Mouse (Mus musculus): ENCODE results near the gene AF067061. TPM values are rescaled to one million over a fixed set of nuclear protein-coding genes. Genes with fewer than 3 reads are reported as not detected.
"Not testable (repeated sequence)": the region's sequence is repeated elsewhere in the genome, so short reads cannot be mapped to it uniquely, and the experiment has no call there.

Gene AF067061
- polyA plus RNA-seq (2012; rRNA removed), result not detected in 2 replicates

GRCm38 (mm10) chr13:120262870-120263269, at the start of gene AF067061:
AF067061 (plus strand) TSS chr13:120263114.
- H3K27ac ChIP-seq (ENCODE audit: insufficient read depth, low read length); H3K4me1 ChIP-seq (ENCODE audit: control insufficient read depth, insufficient read depth, low read length); H3K4me3 ChIP-seq (ENCODE audit: insufficient read depth, low read length): not testable (repeated sequence)

GRCm38 (mm10) chr13:120215847-120216246, 47.1 kb upstream of the AF067061 start, which contains the start of gene Gm21762:
Gm21762 (minus strand) TSS chr13:120215947.
- not testable (repeated sequence) for H3K27ac ChIP-seq (ENCODE audit: insufficient read depth, low read length); H3K4me1 ChIP-seq (ENCODE audit: control insufficient read depth, insufficient read depth, low read length); H3K4me3 ChIP-seq (ENCODE audit: insufficient read depth, low read length)

GRCm38 (mm10) chr13:120220922-120221321, 42.0 kb upstream of the AF067061 start:
- H3K4me1 ChIP-seq (ENCODE audit: control insufficient read depth, insufficient read depth, low read length); H3K4me3 ChIP-seq (ENCODE audit: insufficient read depth, low read length); H3K27ac ChIP-seq (ENCODE audit: insufficient read depth, low read length): not testable (repeated sequence)

- H3K4me3 ChIP-seq (ENCODE audit: insufficient read depth, low read length); H3K4me1 ChIP-seq (ENCODE audit: control insufficient read depth, insufficient read depth, low read length); H3K27ac ChIP-seq (ENCODE audit: insufficient read depth, low read length): not testable (repeated sequence)
Observed at GRCm38 (mm10) chr13:120223012-120223659, 39.8 kb upstream of the AF067061 start.

GRCm38 (mm10) chr13:120231798-120232197, 31.1 kb upstream of the AF067061 start:
- H3K4me1 ChIP-seq (ENCODE audit: control insufficient read depth, insufficient read depth, low read length); H3K27ac ChIP-seq (ENCODE audit: insufficient read depth, low read length); H3K4me3 ChIP-seq (ENCODE audit: insufficient read depth, low read length): not testable (repeated sequence)

GRCm38 (mm10) chr13:120232447-120233049, 30.4 kb upstream of the AF067061 start:
- not testable (repeated sequence) for H3K27ac ChIP-seq (ENCODE audit: insufficient read depth, low read length); H3K4me1 ChIP-seq (ENCODE audit: control insufficient read depth, insufficient read depth, low read length)

GRCm38 (mm10) chr13:120238811-120239210, 24.1 kb upstream of the AF067061 start, which contains the start of gene Gm21731:
Gm21731 (plus strand) TSS chr13:120239111.
- not testable (repeated sequence) for H3K27ac ChIP-seq (ENCODE audit: insufficient read depth, low read length); H3K4me1 ChIP-seq (ENCODE audit: control insufficient read depth, insufficient read depth, low read length); H3K4me3 ChIP-seq (ENCODE audit: insufficient read depth, low read length)

More at GRCm38 (mm10) chr13:120232447-120233049, 30.4 kb upstream of the AF067061 start:
- H3K4me3 ChIP-seq (ENCODE audit: insufficient read depth, low read length), result not testable (repeated sequence)

- not testable (repeated sequence) for H3K27ac ChIP-seq (ENCODE audit: insufficient read depth, low read length); H3K4me1 ChIP-seq (ENCODE audit: control insufficient read depth, insufficient read depth, low read length); H3K4me3 ChIP-seq (ENCODE audit: insufficient read depth, low read length)
Observed at GRCm38 (mm10) chr13:120251208-120251924, 11.5 kb upstream of the AF067061 start.

- not testable (repeated sequence) for H3K27ac ChIP-seq (ENCODE audit: insufficient read depth, low read length); H3K4me1 ChIP-seq (ENCODE audit: control insufficient read depth, insufficient read depth, low read length); H3K4me3 ChIP-seq (ENCODE audit: insufficient read depth, low read length)
Observed at GRCm38 (mm10) chr13:120258817-120259658, 3.9 kb upstream of the AF067061 start.

GRCm38 (mm10) chr13:120259718-120260117, 3.2 kb upstream of the AF067061 start:
- not testable (repeated sequence) for H3K4me3 ChIP-seq (ENCODE audit: insufficient read depth, low read length); H3K27ac ChIP-seq (ENCODE audit: insufficient read depth, low read length); H3K4me1 ChIP-seq (ENCODE audit: control insufficient read depth, insufficient read depth, low read length)

GRCm38 (mm10) chr13:120277837-120278236, 14.9 kb downstream of the AF067061 start:
- not testable (repeated sequence) for H3K27ac ChIP-seq (ENCODE audit: insufficient read depth, low read length); H3K4me3 ChIP-seq (ENCODE audit: insufficient read depth, low read length); H3K4me1 ChIP-seq (ENCODE audit: control insufficient read depth, insufficient read depth, low read length)

Data from cortical plate, adult 2 months (tissue).